Mouse (Mus musculus) limb, embryonic 12.5 days (tissue): Measurements from ENCODE around the gene Fcgbp. TPM values are rescaled to one million over a fixed set of nuclear protein-coding genes. Genes with fewer than 3 reads are reported as not detected.

ENCODE experiments used
- ATAC-seq: fragments of 200-750 bp; cut with Nextera tagmentation; 2 replicates; pipeline ENCODE4 v1.8.0; 2017; ENCODE audit warnings: low read depth, moderate TSS enrichment; ENCODE audit not compliant: insufficient number of reproducible peaks, insufficient read depth, low FRiP score, low TSS enrichment
- H3K27ac ChIP-seq: fragments of 300-500 bp; sonication (generic); 2 replicates; pipeline ENCODE4 v1.5.1; 2016; ENCODE audit warnings: mild to moderate bottlenecking, moderate library complexity
- H3K27me3 ChIP-seq: fragments of 300-500 bp; sonication (generic); 2 replicates; pipeline ENCODE4 v1.6.1; 2016; ENCODE audit warnings: mild to moderate bottlenecking, moderate library complexity
- H3K36me3 ChIP-seq: fragments of 300-500 bp; sonication (generic); 2 replicates; pipeline ENCODE4 v1.6.1; 2016; ENCODE audit warnings: mild to moderate bottlenecking, moderate library complexity
- H3K4me1 ChIP-seq: fragments of 300-500 bp; sonication (generic); replicated peaks from 2 replicates; pipeline ENCODE4 v1.6.1; 2016
- H3K4me2 ChIP-seq: fragments of 300-500 bp; sonication (generic); 2 replicates; pipeline ENCODE4 v1.6.1; 2016; ENCODE audit warnings: mild to moderate bottlenecking, moderate library complexity
- H3K4me3 ChIP-seq: fragments of 300-500 bp; sonication (generic); replicated peaks from 2 replicates; pipeline ENCODE4 v1.5.1; 2016; ENCODE audit warnings: mild to moderate bottlenecking
- H3K9ac ChIP-seq: fragments of 300-500 bp; sonication (generic); replicated peaks from 2 replicates; pipeline ENCODE4 v1.6.1; 2016; ENCODE audit warnings: mild to moderate bottlenecking, moderate library complexity
- H3K9me3 ChIP-seq: fragments of 300-500 bp; sonication (generic); 2 replicates; pipeline ENCODE4 v1.6.1; 2016; ENCODE audit warnings: mild to moderate bottlenecking, moderate library complexity
- WGBS: fragments of 180-500 bp; shearing (Covaris S2); methylation state at CpG from one replicate; pipeline ENCODE4 v1.1.7; 2016; 5-methylcytosine and 5-hydroxymethylcytosine counted together
- polyA plus RNA-seq: library from polyadenylated mRNA; unstranded; fragments of >200 nt; fragmentation: Nextera tagmentation; extraction: Ambion mirVana; gene quantifications from 2 replicates; pipeline ENCODE4 v1.2.1, GENCODE M21; 2016

Fcgbp gene
- polyA plus RNA-seq, result 0.25 and 0.63 TPM in 2 replicates

DNA sequence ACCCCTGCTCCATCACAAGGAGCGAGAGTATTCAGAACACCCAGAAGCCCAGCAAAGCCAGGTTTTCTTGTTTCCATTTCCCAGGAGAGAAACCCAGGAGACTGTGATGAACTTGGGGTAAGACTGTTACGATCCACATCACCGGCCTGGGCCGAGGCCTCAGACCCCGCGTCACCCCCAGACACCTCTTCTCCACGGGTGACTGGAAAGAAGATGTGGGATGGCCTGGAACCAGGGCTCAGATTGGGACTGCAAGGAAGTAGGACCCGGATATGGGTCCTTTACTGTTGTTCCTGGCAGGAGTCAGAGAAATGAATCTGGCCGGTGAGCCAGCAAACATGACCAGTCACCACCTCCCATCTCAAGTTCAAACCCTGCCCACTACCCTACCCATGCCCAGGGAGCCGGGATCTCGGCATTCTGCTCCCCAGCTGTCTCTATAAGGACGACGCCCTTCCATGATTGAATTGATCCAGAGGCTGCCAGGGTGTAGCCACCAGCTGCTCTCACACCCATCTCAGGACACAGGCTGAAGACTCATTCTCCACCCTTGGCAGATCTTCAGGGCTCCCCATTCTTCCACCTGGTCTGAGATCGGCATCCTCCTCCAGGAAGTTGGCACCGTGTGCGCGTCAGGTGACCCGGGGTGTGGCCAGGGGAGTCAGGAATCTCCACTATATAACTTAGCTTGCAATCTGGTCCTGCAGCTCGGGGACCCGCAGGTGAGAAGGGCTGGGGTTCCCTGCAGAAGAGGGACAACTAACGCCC is at the start of gene Fcgbp:
Fcgbp (plus strand) TSS at position 706 of the 768 bp plus-strand sequence.
- no peak within 1 kb of the TSS for H3K4me3 ChIP-seq
- peaks cover 4% of the 10 kb centered on the region; the same call in 1 of the 2 replicates for H3K4me1 ChIP-seq
- H3K9ac ChIP-seq, result no peak within 1 kb of the TSS
- 83% methylated on average over 21 of the region's 21 CpGs for WGBS
- H3K36me3 ChIP-seq, result no peaks in the 10 kb centered on the region
- no peak within 1 kb of the TSS for H3K4me2 ChIP-seq
- peaks cover 4% of the 10 kb centered on the region; the same call in 1 of the 2 replicates for H3K27me3 ChIP-seq
- ATAC-seq, result no peak
- no peaks in the 10 kb centered on the region for H3K9me3 ChIP-seq
- H3K27ac ChIP-seq, result no peak within 1 kb of the TSS

- Histone ChIP-seq H3K9ac (no peak overlapping the region), H3K4me3 (no peak overlapping the region), H3K9me3 (no peaks in the 10 kb centered on the region), H3K36me3 (peaks cover 95% of the 10 kb centered on the region), H3K4me1 (peaks cover 10% of the 10 kb centered on the region), H3K4me2 (no peak overlapping the region), H3K27ac (no peak overlapping the region), H3K27me3 (no peaks in the 10 kb centered on the region)
- 91% methylated on average over 4 of the region's 4 CpGs for WGBS
- ATAC-seq, result no peak
These were observed 26.5 kb upstream of the Fcgbp start for GRCm38 (mm10) chr7:28044524-28044923.

DNA sequence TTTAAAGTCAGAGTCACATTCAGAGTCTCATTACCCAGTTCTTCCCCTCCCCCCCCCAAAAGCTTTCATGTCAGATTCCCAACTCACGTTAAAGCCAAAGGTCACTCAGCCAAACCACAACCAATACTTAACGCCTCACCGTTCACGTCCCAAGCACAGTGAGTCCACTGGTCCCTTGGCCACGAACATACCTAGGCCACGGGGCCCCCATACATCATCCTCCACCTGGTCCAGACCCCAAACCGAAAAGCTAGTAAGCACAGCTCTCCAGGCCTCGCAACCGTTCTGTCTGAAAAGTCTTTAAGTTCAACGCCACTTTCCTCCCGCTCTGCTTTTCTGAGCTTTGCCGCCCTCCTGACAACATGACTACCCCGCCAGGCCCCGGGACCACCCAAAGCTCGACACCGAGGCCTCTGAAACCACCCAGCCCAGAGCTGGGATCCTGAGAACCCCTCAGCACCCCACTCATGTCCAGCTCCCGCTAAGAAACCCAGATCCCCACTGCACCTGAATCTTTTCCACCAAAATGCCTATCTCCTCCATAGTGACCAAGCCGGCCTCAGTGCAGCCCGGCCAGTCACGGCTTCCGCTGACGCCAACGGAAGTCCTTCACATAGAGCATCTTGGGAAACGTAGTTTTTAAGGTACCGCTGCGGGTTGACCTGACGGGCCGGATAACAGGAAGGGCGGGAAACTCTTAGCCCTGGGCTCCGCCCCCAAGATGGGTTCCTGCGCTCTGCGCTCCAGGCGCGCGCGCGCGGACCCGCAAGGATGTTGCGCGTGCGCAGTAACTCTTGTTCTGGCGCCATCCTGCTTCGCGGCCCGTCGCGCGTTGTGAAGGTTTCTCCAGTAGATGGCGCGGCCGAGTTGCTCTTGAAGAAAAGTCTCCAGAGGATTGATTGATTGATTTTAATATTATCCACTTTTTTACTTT is 21.3 kb upstream of the Fcgbp start, which contains the start of gene Psmc4:
Psmc4 (minus strand) TSS at position 626 of the 934 bp plus-strand sequence.
- Histone ChIP-seq H3K27me3 (0 out of 2 replicates have a peak, but pooled peaks cover under 1% of the 10 kb centered on the region), H3K4me3 (peak within 1 kb of the TSS; percentile 79), H3K36me3 (peaks cover 43% of the 10 kb centered on the region), H3K4me1 (peaks cover 14% of the 10 kb centered on the region), H3K27ac (0 out of 2 replicates have a peak within 1 kb of the TSS, but pooled peaks have one; percentile 12), H3K9ac (peak within 1 kb of the TSS; percentile 77), H3K9me3 (no peaks in the 10 kb centered on the region), H3K4me2 (peak within 1 kb of the TSS; percentile 83)
- peak; percentile 95 for ATAC-seq
- 1% methylated on average over 52 of the region's 52 CpGs for WGBS

- 0 out of 2 replicates have a peak, but pooled peaks cover 3% of the 10 kb centered on the region for H3K27me3 ChIP-seq
- no peak for ATAC-seq
- peak overlapping the region; percentile 79; the same call in 1 of the 2 replicates for H3K4me3 ChIP-seq
- no peak overlapping the region for H3K27ac ChIP-seq
- 62% methylated on average over 17 of the region's 17 CpGs for WGBS
- peaks cover 34% of the 10 kb centered on the region for H3K36me3 ChIP-seq
- H3K4me1 ChIP-seq, result peaks cover 14% of the 10 kb centered on the region
- peak overlapping the region; percentile 37; the same call in 1 of the 2 replicates for H3K9ac ChIP-seq
- H3K9me3 ChIP-seq, result no peaks in the 10 kb centered on the region
- H3K4me2 ChIP-seq, result peak overlapping the region; percentile 83
These were observed 20.5 kb upstream of the Fcgbp start for GRCm38 (mm10) chr7:28050584-28050983.

GRCm38 (mm10) chr7:28053046-28053930 is 17.7 kb upstream of the Fcgbp start:
- Histone ChIP-seq H3K4me2 (no peak overlapping the region), H3K27ac (no peak overlapping the region), H3K4me1 (peaks cover 14% of the 10 kb centered on the region), H3K9me3 (no peaks in the 10 kb centered on the region), H3K36me3 (peaks cover 7% of the 10 kb centered on the region), H3K27me3 (peaks cover 3% of the 10 kb centered on the region; the same call in 1 of the 2 replicates), H3K9ac (no peak overlapping the region), H3K4me3 (no peak overlapping the region)
- no peak for ATAC-seq
- 85% methylated on average over 6 of the region's 6 CpGs for WGBS

DNA sequence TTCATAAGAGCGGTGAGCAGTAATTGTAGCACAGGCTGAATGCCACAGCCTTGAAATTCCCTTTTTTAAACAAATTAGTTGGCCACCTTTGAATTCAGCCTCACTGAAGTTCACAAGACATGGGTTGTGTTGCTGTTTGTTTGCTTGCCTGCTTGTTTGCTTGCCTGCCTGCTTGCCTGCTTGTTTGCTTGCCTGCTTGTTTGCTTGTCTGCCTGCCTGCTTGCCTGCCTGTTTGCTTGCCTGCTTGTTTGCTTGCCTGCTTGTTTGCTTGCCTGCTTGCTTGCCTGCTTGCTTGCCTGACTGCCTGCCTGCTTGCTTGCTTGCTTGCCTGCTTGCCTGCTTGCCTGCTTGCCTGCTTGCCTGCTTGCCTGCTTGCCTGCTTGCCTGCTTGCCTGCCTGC is 11.1 kb upstream of the Fcgbp start:
- no peaks in the 10 kb centered on the region for H3K4me1 ChIP-seq
- H3K4me2 ChIP-seq, result no peak overlapping the region
- no peak overlapping the region for H3K9ac ChIP-seq
- H3K36me3 ChIP-seq, result no peaks in the 10 kb centered on the region
- no peak for ATAC-seq
- H3K9me3 ChIP-seq, result 0 out of 2 replicates have a peak, but pooled peaks cover 4% of the 10 kb centered on the region
- H3K27me3 ChIP-seq, result peaks cover under 1% of the 10 kb centered on the region; the same call in 1 of the 2 replicates
- no peak overlapping the region for H3K27ac ChIP-seq
- no peak overlapping the region for H3K4me3 ChIP-seq
- WGBS, result 93% methylated on average over 1 of the region's 1 CpGs

- no peaks in the 10 kb centered on the region for H3K27me3 ChIP-seq
- peaks cover 4% of the 10 kb centered on the region; the same call in 1 of the 2 replicates for H3K4me1 ChIP-seq
- H3K4me2 ChIP-seq, result no peak overlapping the region
- no peaks in the 10 kb centered on the region for H3K36me3 ChIP-seq
- no peak overlapping the region for H3K9ac ChIP-seq
- no peak overlapping the region for H3K4me3 ChIP-seq
- no peak for ATAC-seq
- no peaks in the 10 kb centered on the region for H3K9me3 ChIP-seq
- 39% methylated on average over 3 of the region's 3 CpGs for WGBS
- H3K27ac ChIP-seq, result no peak overlapping the region
These were observed 2.4 kb upstream of the Fcgbp start for GRCm38 (mm10) chr7:28068661-28069060.

- 51% methylated on average over 3 of the region's 3 CpGs for WGBS
- no peak for ATAC-seq
These were observed 1.4 kb upstream of the Fcgbp start for GRCm38 (mm10) chr7:28069546-28070172.

GRCm38 (mm10) chr7:28084215-28084614 is 13.2 kb downstream of the Fcgbp start:
- Histone ChIP-seq H3K27ac (no peak overlapping the region), H3K27me3 (peaks cover 10% of the 10 kb centered on the region; the same call in 1 of the 2 replicates), H3K9ac (no peak overlapping the region), H3K4me2 (no peak overlapping the region), H3K36me3 (no peaks in the 10 kb centered on the region), H3K4me1 (peaks cover 5% of the 10 kb centered on the region; the same call in 1 of the 2 replicates), H3K9me3 (no peaks in the 10 kb centered on the region), H3K4me3 (no peak overlapping the region)
- ATAC-seq, result no peak
- 54% methylated on average over 7 of the region's 7 CpGs for WGBS

More at GRCm38 (mm10) chr7:28069546-28070172, 1.4 kb upstream of the Fcgbp start:
- Histone ChIP-seq H3K9me3 (no peaks in the 10 kb centered on the region), H3K9ac (no peak overlapping the region), H3K36me3 (no peaks in the 10 kb centered on the region), H3K27me3 (no peaks in the 10 kb centered on the region), H3K27ac (no peak overlapping the region), H3K4me1 (peaks cover 4% of the 10 kb centered on the region; the same call in 1 of the 2 replicates), H3K4me2 (no peak overlapping the region), H3K4me3 (no peak overlapping the region)

DNA sequence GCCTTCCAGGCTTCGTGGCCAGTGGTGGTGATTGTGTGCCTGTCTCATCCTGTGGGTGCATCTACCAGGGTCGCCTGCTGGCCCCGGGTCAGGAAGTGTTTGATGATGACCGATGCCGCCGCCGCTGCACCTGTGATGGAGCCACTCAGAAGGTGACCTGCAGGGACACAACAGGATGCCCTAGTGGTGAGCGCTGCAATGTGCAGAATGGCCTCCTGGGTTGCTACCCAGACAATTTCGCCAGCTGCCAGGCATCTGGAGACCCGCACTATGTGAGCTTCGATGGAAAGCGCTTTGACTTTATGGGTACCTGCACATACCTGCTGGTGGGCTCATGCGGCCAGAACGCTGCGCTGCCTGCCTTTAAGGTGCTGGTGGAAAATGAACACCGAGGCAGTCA is 15.2 kb downstream of the Fcgbp start:
- peaks cover 14% of the 10 kb centered on the region; the same call in 1 of the 2 replicates for H3K27me3 ChIP-seq
- no peak overlapping the region for H3K27ac ChIP-seq
- H3K4me1 ChIP-seq, result peaks cover 5% of the 10 kb centered on the region; the same call in 1 of the 2 replicates
- no peaks in the 10 kb centered on the region for H3K36me3 ChIP-seq
- ATAC-seq, result no peak
- WGBS, result 84% methylated on average over 16 of the region's 16 CpGs
- no peak overlapping the region for H3K9ac ChIP-seq
- no peaks in the 10 kb centered on the region for H3K9me3 ChIP-seq
- H3K4me2 ChIP-seq, result no peak overlapping the region
- no peak overlapping the region for H3K4me3 ChIP-seq
